Mouse (Mus musculus) layer of hippocampus, adult 9-11 months (tissue): Measurements from ENCODE around the gene Rreb1.
"Not testable (repeated sequence)": the region's sequence is repeated elsewhere in the genome, so short reads cannot be mapped to it uniquely, and the experiment has no call there.

Experiments
- DNase-seq: peaks from one replicate; pipeline ENCODE4 v3.0.0; 2022

The Rreb1 gene

DNA sequence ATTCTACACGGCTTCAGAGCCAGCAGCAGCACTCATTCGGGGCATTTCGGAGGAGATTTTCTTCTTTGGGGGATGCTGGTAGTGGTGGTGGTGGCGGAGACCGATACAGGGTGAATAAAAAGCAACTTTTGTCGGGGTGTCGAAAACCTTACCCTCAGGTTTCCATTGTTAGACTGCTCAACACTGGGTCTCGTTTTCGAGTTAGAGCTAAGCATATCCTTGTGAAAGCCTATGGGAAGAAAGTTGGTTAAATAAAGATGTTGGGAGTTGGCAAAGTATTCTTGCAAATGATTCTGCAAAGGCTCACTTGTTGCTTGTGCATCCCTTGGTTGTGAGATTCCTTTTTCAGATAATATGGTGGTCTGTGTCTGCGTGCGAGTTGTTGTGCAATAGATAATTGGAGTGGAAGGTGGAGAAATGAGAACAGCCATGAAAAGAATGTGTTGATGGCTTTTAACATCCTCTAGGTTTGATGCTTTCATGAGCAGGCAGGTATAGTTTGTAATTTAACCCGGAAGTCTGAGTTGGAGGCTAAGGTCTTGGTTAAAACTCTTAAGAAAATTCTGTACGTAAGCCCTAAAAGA is 49.9 kb downstream of the Rreb1 start:
- no peak for DNase-seq

DNA sequence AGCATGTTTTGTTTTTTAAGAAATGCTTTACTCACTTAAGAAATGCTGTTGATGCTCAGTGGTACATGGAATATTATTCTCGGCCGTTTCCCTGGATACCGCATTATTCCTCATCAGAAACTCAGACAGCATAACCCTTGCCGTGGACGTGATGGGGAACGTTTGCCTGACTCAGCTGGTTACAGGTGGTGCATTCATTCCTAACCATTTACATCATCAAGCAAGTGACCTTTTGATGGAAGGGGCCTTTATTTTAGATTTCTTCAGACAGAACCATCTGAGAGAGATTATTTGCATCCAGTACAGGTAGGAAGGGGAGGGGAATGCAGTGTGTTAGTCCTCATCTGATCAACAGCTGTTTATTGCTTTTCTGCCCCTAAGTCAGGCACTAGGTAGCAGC is 50.7 kb downstream of the Rreb1 start:
- DNase-seq: no peak

DNA sequence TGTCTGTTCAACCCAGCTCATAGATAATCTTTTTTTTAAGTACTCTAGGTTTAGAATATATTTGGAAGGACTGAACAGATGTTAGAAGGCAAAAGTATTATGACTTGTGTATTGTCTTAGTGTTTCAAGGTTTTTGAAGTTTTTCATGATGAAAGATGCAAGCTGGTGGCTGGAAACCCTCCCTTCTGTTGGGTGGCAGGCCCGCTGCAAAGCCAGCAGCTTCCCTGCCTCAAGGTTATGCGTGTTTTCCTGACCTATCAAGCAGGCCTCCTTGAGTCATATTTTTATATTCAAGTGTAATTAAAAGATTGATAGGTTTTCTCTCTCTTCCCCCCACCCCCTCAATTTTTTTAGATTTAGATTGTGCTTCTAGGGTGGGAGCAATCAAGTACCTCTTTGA is 52.1 kb downstream of the Rreb1 start:
- DNase-seq: no peak

DNA sequence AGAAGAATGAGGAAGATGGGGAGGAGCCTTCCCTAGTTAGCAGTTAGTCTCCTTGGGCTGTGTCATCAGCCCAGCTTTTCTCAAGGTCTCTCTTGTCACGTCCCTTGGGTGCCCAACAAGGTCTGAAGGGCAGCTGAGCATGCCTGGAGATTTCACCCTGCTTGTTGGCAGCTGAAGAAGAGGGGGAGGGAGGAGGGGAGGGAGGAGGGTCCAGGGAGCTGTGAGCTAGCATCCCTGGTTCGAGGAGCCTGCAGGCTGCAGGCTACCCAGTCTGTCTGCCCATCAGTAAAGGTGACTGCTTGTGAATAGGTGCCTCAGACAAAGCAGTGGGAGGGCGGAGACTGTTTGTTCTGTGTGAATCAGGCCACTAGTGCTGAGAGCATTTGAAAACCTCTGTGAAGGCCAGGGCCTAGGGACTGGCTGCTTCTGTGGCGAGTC is 52.7 kb downstream of the Rreb1 start:
- no peak for DNase-seq

DNA sequence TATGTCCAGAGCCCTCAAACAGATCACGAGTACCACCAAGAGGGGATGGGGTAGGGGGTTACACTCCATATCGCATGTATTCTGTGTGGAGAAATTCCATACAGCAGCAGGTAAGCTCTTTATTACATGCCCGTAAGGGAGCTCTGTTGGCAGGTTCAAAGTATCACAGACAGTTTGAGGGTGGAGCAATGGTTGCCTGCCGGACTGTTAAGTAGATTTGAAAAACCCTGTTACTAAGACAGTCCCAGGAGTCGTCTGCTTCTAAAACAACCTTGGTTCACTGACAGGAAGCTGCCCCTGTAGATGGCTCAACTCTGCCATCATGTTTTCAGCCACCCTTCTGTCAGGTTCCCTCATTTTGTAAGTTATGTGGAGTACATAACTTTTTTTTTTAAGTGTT is 54.3 kb downstream of the Rreb1 start:
- DNase-seq: no peak

DNA sequence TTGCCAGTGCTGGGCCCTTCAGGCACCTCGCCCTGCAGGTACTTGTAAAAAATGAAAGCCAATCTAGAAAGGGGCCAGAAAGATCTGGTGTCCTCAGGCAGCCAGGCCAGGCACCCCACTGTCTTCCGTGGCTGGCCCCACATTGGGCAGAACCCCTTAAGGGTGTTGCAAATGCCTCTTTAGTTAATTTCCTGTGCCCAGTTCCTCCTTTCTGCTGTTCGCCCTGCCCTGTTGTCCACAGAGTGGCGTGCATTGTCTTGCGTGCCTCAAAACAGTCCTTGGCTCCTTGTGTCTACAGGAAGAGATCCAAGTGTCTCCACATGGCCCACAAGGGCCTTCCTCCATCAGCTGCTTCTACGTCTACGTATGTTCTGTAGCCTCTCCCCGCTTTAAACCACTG is 55.3 kb downstream of the Rreb1 start:
- DNase-seq: no peak

DNA sequence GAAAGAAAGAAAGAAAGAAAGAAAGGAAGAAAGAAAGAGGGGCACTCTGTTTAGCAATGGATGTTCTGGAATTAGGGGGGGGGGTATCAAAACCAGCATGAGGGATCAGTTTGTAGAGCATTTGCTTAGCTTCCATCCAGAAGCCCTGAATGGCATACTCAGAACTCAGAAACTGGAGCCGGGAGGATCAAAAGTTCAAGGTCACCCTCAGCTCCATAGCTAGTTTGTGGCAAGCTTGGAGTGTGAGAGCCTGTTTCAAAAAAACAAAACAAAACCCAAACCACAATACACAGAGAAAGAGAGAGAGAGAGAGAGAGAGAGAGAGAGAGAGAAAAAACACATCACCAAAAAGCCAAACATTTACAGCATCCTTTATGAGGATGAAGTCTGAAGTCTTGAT is 57.1 kb downstream of the Rreb1 start:
- DNase-seq: no peak

DNA sequence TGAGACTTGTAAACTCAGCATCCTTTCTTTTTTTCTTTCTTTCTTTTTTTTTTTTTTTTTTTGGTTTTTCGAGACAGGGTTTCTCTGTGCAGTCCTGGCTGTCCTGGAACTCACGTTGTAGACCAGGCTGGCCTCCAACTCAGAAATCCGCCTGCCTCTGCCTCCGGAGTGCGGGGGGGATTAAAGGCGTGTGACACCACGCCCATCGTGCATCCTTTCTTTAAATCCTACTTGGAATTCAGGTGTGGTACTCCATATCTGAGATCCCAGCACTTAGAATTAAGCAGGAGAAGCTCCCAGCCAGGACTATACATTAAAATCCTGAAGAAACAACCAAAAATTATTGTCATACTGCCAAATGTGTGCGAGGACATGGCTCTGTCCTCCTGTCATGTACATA is 57.6 kb downstream of the Rreb1 start:
- not testable (repeated sequence) for DNase-seq

DNA sequence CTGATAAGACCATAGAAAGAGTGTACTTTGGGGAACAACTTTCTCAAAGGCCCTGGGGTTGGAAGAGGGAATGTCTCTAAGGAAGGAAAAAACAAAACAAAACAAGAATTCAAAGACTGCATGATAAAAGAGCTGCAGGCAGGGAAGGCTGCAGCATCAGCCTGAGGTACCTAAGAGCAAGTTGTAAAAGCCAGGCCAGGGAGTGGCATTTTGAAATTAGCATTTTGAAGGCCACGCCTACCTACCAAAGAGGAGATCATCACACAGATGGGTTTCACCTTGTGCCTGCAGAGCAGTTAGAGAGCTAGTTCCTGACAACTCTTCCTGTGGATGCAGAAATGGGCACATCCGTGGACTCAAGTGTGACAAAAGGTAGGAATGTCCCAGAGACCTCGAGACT is 59.2 kb downstream of the Rreb1 start:
- DNase-seq: no peak

DNA sequence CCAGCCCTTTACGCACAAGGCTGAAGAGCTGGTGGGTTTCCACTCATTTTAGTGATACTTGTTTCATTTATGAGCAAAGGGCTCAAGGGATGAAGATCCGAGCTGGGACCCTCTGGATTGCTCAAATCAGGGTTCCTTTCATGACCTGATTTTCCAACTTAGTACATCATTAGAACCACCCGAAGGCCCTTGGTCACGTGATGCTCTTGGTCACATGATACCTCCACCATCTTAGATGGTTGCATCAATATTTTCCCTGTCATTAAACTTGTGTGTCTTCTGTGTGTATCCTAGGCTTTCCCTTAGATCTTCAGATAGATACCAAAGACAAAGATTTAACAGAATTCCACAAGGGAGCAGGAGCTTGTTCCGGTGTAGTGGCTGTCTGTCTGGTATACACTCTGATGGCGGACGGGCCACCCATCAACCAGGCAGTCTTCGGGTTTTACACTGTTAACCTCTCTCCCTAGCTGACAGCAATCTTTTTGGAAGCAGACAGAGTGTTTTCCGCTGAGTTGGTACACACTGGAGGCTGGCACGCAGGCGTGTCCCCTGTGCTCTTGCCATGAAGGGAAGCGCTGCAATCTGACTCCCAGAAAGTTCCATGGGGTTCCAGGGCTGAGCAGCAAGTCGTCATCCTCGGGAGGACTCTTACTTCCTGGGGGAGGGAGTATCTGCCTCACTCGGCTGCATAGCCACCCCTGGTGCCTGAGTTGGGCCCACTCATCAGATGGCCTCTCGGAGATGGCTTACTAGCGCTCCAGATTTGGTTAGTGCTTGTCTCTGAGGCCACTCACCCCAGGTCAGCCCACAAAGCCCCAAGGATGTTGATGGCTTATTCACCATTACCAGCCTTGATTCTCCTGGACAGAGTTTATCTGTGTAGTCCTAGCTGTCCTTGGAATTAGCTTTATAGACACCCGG is 60.3 kb downstream of the Rreb1 start:
- DNase-seq: no peak

DNA sequence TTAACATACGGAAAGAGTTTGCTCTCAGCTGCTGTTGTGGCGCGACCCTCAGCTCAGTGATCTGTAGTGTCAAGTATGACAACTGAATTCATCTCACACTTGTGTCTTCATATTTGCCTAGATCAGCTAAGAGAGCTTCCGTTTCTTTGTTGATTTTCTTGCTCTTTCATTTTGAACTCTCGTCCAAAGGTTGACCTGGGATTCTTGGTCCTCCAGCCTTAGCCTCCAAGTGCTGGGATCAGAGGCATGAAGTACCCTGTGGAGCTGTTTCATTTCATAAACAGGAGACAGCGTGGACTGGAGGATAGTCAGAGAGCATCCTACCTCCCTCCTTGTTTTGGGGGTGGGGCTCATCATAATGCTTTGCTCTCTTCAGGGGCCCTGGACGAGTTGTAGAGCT is 65.0 kb downstream of the Rreb1 start:
- DNase-seq: no peak

DNA sequence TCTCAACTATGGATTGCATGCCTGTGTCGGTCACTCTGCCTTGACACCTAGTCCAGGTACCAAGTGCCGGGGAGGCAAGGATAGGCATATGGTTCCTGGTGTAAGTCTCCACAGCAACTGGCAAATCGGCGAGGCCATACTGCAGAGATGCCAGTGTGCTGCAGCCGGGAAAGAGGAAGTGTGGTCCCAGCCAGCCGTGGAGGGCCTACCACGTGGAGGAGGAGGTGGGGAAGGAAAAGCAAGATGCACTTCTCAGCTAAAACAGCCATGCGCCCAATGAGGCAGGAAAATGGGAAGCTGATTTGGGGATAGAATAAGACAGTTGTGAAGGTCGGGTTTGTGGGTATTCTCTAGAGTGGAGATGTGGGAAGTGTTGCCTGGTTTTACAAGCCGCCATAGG is 65.6 kb downstream of the Rreb1 start:
- no peak for DNase-seq

DNA sequence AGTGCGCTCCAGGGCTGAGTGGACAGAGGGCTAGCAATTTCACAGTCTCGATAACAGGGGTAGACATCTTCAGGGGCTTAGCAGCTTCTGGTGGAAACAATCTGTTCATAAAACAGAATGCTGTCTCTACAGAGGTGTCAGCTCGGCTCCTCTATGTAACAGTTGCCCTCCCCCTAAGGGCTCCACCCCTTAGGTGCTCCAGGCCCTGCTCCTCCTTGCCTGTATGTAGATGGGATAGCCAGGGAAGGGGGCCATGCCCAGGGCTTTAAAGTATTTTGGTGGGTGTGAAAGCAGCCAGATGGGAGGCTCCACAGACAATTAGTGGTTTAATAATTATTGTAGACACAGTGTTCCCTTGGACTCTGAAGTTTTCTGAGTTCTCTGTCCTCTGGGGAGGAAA is 67.0 kb downstream of the Rreb1 start:
- DNase-seq: no peak

DNA sequence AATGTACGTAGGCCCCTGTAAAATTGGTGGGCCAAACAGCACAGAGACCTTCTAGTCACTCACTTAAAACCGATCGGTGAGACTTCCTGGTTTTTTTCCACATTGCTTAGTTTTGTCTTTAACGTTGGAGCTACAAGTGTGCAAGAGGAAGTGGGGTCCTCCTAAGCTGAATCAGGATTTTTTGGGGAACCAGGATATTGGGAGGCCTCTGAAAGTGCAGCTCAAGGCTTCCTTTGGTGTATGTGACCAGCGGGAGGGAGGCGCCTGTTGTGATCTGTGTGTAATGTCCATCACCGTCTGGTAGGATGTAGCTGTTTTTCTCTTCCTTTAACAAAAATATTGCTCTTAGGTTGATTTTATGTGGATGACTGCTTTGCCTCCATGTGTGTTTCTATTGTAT is 67.4 kb downstream of the Rreb1 start:
- DNase-seq: no peak

DNA sequence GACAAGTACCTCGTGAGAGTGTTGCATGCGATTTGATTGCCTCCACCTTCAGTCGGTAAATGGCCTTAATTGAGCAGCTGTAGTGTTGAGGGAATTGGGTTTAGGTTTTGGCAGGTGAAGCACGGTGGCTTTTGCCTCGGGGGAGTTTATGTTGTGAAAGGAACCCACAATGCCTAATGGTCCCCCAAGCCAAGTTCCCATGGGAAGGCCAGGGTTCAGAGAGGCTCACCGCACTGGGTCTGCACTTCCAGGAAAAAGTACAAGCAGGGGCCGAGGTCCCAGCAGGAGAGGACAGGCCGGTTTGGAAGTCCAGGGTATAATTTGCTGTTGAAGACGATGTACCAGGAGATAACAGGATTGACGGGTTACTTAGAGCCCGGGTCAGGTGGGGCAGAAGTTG is 68.3 kb downstream of the Rreb1 start:
- no peak for DNase-seq

DNA sequence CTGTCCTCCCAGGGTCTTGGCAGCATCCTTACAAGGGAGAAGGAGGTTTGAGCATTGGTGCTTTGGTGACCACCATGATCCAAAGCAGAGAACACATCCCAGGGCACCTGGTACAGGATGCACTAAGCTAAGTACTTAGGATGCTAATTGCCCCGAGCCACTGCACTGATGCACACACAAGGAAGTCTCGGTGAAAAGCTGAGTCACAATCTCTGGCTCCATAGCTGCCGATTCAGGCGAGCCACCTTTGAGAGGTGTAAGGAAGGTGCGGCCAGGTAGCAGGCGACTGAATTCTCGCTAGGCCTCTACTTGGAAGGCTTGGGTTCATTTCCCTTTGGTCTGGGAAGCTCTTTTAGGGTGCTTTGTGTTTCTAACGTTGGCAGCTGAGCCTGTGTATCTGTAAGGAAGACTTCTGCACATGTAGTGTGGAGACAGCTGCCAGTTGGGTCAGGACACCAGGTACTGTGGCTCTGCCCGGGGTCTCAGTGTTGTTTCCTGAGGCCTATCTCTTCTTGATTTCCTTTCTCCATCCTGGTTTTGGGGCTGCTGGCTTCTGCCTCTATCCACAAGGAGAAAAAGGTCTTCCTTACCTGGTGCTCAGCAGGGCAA is 68.9 kb downstream of the Rreb1 start:
- DNase-seq: no peak

DNA sequence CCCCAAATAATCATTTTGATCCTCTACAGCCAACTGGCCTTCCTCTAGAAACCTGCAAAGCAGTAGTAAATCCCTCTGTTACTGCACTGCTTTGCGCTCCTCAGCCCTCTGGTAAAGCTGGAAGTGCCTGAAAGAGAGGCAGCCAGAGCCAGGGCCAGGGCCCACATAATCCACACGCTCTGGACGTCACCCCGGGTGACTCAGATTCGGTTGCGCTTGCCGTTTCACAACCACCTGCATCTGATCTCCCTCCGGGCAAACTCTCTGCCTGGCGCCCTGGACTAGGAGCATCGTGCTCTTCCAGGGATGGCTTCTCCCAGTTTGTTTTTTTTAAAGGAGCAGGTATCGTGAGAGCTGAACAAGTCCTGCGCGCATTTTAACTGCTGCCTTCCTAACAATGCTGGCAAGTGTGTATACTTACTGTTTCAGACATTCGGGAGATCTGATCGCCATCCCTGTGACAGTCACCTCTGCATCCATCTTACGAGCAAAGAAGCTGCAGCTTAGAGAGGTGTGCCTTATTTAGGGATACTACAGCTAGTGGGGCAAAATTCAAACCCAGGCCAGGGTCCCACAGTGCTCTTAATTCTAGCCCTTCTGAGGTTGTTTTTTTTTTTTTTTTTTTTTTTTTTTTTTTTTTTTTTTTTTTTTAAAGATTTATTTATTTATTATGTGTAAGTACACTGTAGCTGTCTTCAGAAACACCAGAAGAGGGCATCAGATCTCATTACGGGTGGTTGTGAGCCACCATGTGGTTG is 69.6 kb downstream of the Rreb1 start:
- no peak for DNase-seq

DNA sequence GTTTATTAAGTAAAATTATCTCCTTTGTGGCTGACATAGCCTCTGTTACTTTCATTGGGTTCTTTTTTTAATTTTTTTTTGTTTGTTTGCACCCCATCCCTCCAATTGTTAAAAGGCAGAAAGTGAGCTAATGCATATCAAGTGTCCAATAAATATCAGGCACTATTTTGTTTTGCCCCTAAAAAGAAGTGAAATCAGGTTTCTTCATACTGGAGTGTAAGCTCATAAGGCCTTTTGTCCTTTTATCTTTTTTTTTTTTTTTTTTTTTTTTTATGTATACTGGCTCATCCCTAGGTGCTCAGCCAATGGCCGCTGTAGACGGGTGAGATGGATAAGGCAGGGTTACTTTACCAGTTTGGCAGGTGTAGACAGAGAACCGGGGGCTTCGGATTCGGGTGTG is 70.2 kb downstream of the Rreb1 start:
- DNase-seq: no peak

DNA sequence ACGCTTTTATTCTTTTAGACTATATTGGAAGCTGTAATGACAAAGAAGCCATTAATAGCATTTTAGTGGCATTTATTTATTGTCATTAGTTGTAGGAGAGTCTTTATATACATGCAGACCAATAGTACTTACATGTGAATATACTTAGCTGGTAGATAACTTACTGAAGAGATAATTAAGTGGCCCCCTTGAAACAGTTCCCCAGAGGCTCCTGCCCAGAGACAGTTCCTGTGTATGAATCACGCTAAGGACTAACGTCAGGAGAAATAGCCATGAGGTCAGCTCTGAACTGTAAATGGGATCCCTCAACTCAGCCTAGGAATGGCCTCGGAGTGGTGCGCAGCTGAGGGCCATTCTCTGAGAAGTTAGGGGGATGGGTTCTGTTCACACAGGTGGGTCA is 73.4 kb downstream of the Rreb1 start:
- no peak for DNase-seq

DNA sequence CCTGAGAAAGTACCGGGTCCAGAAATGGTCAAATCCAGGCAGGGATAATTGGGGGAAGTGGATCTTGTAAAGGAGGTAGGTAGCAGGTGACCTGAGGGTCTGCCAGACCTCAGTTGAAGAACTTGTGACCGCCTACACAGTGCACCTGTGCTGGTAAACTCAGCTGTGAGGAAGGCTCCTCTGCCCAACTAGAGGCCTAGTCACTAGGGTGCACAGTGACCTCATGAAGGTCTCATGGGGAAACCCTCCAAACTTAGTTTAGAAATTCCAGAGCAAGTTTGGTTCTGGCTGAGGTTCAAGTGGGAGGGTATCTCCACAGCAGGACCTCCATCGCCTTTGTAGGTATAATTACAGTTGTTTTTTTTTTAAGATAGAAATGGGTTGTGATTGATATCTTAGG is 74.7 kb downstream of the Rreb1 start:
- no peak for DNase-seq

DNA sequence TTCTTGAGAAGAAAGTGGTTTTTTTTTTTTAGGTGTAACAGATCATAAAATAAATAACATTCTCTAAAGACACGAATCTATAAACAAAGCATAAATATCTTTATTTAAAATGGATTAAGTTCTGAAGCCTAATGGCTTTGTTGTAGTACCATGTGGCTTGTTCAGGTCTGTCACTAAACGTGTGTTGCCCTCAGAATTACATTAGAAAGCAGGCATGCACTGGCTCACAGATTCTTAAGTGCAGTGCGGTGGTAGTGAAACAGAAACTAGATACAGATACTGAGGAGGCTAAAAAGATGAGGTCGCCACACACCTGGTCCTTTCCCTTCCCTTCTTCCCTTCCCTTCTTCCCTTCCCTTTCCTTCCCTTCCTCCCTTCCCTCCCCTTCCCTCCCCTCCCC is 75.2 kb downstream of the Rreb1 start:
- no peak for DNase-seq

DNA sequence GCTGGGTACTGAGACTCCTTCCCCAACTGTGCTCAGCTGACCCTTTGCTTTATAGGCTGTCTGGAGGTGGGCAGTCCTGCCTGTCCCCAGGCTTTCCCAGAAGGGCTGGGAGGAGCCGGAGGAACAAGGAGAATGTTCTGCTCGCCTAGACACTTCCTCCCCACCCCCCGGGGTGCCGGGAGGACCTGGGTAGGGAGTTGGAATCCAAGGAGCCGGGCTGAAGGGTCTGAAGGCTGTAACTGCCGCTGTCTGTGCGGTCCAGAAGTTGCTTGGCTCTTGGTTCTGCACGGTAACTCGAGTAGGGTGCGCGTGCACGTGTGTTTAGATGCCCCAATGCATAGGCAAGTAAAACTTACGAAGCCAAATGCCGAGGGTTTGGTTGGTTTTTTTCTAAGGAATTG is 75.8 kb downstream of the Rreb1 start:
- no peak for DNase-seq

DNA sequence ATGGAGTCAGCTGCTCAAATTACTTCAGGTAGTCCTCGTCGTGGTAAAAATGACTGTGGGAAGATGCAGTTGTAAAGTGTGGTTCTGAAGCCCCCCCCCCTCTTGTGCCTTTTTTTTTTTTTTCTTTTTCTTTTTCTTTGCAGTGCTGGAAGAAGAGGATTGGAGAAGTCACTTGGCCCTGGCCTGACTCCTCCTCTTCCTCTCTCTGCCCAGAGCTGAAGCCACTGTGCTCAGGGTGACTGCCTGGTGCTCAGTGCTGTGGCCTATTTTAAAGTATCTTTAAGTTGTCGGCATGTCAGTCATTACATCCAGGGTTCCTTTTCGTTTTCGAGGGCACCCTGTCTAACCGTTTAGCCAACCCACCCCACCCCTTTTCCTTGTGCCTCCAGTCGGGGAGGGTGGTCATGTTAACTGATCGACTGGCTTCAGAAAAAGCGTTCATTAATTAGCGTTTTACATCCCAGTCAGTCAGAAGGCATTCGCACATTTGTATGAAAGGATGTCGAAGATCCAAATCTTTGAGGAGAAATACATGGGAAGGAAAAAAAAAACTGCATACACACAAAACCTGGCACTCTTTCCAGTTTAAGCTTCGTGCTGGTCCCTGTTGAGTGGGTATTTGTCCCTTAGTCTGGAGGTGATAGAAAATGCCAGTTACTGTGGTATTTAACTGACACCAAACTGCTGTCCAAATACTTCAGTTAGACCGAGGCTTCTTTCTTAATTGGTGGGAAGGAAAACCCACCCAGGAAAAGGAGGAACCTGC is 76.4 kb downstream of the Rreb1 start:
- no peak for DNase-seq
